Mouse (Mus musculus): Measurements from ENCODE around the gene Il27. TPM values are rescaled to one million over a fixed set of nuclear protein-coding genes. Genes with fewer than 3 reads are reported as not detected.

Il27 gene
- polyA plus RNA-seq, 1 experiment from 2014 or later, result not detected

DNA sequence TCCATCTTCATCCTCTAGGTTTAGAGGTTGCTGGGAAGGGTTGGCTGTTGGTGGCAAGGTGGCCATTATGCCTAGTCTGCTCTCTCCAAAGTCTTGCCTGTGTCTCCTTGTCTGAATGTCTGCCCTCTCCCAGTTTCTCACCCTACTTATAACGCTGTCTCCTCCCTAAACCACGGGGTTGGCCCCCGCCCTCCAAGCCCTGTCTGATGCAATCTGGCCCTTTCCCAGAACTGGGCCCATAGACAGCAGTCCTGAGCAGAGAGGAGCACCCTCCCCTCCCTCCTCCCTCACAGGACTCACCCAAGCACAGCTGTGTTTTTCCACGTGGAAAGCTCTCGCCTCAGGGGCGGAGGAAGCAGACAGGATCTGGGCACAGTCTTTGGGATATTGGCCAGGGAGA lies 30.6 kb upstream of the Il27 start:
- Histone ChIP-seq H3K27me3 (replicated peaks) (no peaks in the 10 kb centered on the region), H3K4me1 (no peaks in the 10 kb centered on the region), H3K4me3 (no peak overlapping the region), H3K9ac (no peak overlapping the region), H3K4me2 (no peak overlapping the region), H3K27ac (no peak overlapping the region), H3K9me3 (no peaks in the 10 kb centered on the region), H3K36me3 (replicated peaks) (no peaks in the 10 kb centered on the region)
- no peak for ATAC-seq (replicated peaks)
- 63% methylated on average over 6 of the region's 6 CpGs for WGBS

DNA sequence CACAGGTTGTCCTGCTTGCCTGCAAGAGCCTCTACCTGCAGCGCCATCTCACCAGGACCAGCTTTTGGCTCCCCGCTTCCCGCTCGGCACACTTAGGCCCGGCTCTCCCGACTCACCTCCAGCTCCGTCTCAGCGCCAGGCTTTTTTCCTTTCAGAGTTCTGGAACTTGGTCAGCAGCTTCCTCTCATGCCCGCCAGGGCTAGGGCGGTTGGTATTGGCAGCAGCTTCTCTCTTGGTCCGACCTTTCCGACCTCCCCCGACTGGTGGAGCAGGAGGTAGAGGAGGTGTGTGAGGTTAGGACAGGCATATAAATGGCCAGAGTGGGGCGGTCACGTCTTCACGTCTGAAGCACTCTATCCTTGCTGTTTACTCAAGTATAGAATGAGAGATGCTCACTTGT lies 30.0 kb upstream of the Il27 start:
- Histone ChIP-seq H3K9ac (no peak overlapping the region), H3K36me3 (replicated peaks) (no peaks in the 10 kb centered on the region), H3K27me3 (replicated peaks) (no peaks in the 10 kb centered on the region), H3K27ac (no peak overlapping the region), H3K4me1 (no peaks in the 10 kb centered on the region), H3K4me2 (no peak overlapping the region), H3K4me3 (no peak overlapping the region), H3K9me3 (no peaks in the 10 kb centered on the region)
- 77% methylated on average over 16 of the region's 16 CpGs for WGBS
- no peak for ATAC-seq (replicated peaks)

DNA sequence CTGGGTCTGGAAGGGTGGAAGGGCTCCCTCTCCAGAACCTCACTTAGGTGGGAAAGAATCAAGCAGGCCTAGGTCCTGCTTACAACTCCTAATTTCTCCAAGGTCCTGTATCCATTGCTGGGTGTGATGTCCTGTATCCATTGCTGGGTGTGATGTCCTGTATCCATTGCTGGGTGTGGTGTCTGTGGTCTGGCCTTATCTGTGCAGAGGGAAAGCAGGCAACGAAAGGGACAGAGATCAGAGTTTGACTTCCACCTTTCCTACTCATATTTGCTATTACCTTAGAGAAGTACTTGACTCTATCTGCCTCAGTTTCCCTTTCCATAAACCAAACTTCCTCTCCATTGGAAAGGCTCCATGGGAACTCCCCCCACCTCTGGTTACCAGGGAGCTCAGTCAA lies 28.6 kb upstream of the Il27 start:
- Histone ChIP-seq H3K4me3 (no peak overlapping the region), H3K36me3 (replicated peaks) (no peaks in the 10 kb centered on the region), H3K9me3 (no peaks in the 10 kb centered on the region), H3K4me1 (no peaks in the 10 kb centered on the region), H3K27me3 (replicated peaks) (no peaks in the 10 kb centered on the region), H3K9ac (no peak overlapping the region), H3K27ac (no peak overlapping the region), H3K4me2 (no peak overlapping the region)
- no peak for ATAC-seq (replicated peaks)
- 81% methylated on average over 1 of the region's 1 CpGs for WGBS

DNA sequence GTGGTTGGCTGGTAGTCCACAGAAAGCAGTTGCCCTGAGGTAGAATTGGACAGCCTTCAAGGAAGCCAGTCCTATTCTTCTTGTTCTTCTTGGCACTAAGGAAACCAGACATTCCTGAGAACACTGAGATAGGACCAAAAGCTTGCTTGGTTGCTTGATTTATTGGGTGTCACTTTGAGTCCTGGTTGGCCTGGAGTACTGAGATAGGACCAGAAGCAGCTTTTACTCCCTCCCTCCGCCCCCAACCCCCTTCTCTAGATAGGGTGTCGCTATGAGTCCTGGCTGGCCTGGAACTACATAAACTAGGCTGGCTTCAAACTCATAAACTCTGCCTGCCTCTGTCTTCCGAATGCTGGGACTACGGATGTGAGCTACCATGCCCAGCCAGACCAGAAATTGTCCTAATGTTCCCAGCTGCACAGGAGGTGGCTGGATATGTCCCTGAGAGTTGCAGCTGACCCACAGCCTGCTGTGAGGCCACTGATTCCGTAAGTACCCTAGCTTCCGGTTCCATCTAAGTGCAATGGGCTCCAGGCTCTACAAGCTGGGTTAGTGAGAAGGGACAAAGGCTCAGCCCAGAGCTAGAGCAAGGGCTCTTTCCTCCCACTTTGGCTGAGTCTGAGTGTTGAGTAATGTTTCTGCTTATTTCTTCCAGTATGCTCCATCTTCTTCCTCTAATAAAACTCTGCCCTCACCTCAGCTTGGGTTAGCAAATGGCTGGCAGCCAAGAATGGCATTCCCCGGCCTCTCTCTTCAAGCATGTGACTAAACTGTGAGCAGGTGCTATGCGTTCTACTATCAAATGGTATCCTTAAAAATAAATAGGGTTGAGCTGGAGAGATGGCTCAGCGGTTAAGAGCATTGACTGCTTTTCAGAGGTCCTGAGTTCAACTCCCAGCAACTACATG lies 27.0 kb upstream of the Il27 start:
- no peaks in the 10 kb centered on the region for H3K9me3 ChIP-seq
- H3K36me3 ChIP-seq (replicated peaks), result no peaks in the 10 kb centered on the region
- no peaks in the 10 kb centered on the region for H3K4me1 ChIP-seq
- no peak overlapping the region for H3K27ac ChIP-seq
- H3K4me2 ChIP-seq, result no peak overlapping the region
- WGBS, result 89% methylated on average over 9 of the region's 9 CpGs
- ATAC-seq (replicated peaks), result no peak
- H3K4me3 ChIP-seq, result no peak overlapping the region
- H3K9ac ChIP-seq, result no peak overlapping the region
- H3K27me3 ChIP-seq (replicated peaks), result no peaks in the 10 kb centered on the region

DNA sequence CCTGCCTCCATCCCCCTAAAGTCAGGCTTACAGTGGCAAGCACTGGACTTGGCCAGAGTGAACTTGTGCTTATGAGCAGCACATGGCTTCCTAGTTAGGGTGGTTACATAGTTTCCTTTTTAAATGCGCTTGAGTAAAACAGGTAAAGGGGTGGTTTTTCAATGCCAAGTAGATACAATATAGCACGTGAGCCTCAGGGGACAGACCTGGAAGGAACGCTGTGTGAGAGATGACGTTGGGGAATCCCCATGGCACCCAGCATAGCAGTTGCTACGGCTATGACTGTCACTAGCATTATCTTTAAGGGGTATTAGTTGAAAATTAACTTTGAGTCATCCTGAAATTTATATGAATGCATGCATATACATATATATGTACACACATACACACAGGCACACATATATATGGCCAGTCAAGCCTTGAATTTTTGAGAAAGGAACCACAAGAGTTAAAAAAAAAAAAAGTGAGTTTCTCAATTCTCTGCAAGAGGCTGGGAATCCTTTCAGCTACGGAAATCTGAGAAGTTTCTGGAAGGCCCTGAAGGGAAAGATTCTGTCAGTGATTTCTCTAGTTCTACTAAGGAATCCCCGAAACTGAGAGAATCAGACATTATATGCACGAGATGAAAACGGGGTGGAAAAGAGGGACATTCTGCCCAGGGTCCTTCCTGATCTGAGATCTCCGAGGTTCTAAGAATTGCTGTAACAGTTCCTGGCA lies 25.0 kb upstream of the Il27 start:
- WGBS, result 81% methylated on average over 10 of the region's 10 CpGs
- H3K27ac ChIP-seq, result no peak overlapping the region
- no peaks in the 10 kb centered on the region for H3K36me3 ChIP-seq (replicated peaks)
- no peaks in the 10 kb centered on the region for H3K4me1 ChIP-seq
- no peak overlapping the region for H3K9ac ChIP-seq
- no peaks in the 10 kb centered on the region for H3K27me3 ChIP-seq (replicated peaks)
- no peaks in the 10 kb centered on the region for H3K9me3 ChIP-seq
- ATAC-seq (replicated peaks), result no peak
- H3K4me3 ChIP-seq, result no peak overlapping the region
- no peak overlapping the region for H3K4me2 ChIP-seq

DNA sequence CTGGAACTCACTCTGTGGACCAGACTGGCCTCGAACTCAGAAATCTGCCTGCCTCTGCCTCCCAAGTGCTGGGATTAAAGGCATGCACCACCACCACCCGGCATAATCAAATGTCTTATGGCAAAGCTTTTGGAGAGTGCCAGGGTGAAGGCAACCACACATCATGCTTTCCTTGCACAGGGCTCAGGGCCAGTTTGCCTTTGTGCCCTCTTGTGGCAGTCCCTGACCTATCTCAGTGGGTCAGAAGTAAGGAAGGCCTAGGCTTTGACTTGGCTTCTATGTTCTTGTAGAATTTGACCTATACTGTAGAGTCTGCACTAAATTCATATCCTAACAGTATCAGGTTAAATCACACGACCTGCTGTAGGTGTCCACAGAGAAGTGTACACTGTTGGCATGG lies 22.0 kb upstream of the Il27 start:
- Histone ChIP-seq H3K4me2 (no peak overlapping the region), H3K9ac (no peak overlapping the region), H3K4me3 (no peak overlapping the region), H3K4me1 (no peaks in the 10 kb centered on the region), H3K27me3 (replicated peaks) (no peaks in the 10 kb centered on the region), H3K36me3 (replicated peaks) (no peaks in the 10 kb centered on the region), H3K27ac (no peak overlapping the region), H3K9me3 (no peaks in the 10 kb centered on the region)
- 71% methylated on average over 3 of the region's 3 CpGs for WGBS
- ATAC-seq (replicated peaks), result no peak

DNA sequence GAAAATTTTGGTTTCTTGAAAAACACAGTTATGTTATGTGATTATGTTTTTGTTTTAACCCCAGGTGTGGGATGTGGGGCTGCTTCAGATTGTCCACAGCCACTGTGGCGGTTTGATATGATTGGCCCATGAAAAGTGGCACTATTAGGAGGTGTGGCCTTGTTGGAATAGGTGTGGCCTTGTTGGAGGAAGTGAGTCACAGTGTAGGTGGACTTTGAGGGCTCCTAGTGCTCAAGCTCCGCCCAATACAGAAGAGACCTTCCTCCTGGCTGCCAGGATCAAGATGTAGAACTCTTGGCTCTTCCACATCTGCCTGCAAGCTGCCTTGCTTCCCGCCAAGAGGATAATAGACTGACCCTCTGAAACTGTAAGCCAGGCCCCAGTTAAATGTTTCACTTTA lies 18.0 kb upstream of the Il27 start:
- Histone ChIP-seq H3K9me3 (no peaks in the 10 kb centered on the region), H3K4me3 (no peak overlapping the region), H3K36me3 (replicated peaks) (no peaks in the 10 kb centered on the region), H3K27ac (no peak overlapping the region), H3K27me3 (replicated peaks) (no peaks in the 10 kb centered on the region), H3K4me1 (no peaks in the 10 kb centered on the region), H3K4me2 (no peak overlapping the region), H3K9ac (no peak overlapping the region)
- 80% methylated on average over 3 of the region's 3 CpGs for WGBS
- ATAC-seq (replicated peaks), result no peak

DNA sequence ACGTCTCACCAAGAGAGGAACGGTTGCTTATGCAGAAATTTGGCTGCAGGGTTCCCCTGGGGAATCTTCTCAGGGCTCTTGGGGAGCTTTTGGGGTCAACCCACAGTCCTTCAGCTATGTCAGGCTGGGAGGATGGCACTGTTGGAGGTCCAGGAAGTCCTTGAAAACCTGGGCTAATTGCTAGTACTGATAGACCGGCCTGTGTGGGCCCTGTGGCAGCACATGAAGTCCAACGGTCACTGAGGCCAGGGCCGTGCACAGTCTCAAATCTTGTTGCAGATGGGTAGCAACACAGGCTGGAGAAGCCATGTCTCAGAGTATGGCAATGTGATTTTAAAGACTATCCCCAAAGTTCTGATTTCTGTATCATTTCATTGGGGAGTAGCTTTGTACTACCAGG lies 13.1 kb upstream of the Il27 start:
- Histone ChIP-seq H3K4me3 (no peak overlapping the region), H3K9ac (no peak overlapping the region), H3K27me3 (replicated peaks) (no peaks in the 10 kb centered on the region), H3K36me3 (replicated peaks) (no peaks in the 10 kb centered on the region), H3K4me1 (no peaks in the 10 kb centered on the region), H3K9me3 (no peaks in the 10 kb centered on the region), H3K4me2 (no peak overlapping the region), H3K27ac (no peak overlapping the region)
- no peak for ATAC-seq (replicated peaks)
- 75% methylated on average over 5 of the region's 5 CpGs for WGBS

DNA sequence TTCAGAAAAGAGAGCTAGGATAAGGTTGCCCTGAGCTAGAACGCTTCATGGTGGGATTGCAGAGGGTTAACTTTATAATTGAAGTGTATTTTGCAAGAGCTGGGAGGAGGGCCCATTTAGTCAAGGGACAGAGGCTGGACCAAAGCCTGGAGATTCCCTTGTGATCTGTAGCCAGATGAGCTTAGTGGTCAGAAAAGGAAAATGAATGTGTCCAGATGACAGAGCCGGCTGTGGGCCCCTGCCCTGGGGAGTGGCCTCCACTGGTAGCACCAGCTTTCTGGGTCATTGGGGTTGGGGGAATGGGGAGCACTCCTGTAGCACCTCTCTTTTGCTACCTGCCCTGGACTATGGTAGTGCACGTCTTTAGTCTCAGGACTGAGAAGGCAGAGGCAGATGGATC lies 12.3 kb upstream of the Il27 start:
- Histone ChIP-seq H3K27me3 (replicated peaks) (no peaks in the 10 kb centered on the region), H3K4me3 (no peak overlapping the region), H3K9ac (no peak overlapping the region), H3K27ac (no peak overlapping the region), H3K4me2 (no peak overlapping the region), H3K9me3 (no peaks in the 10 kb centered on the region), H3K36me3 (replicated peaks) (no peaks in the 10 kb centered on the region), H3K4me1 (no peaks in the 10 kb centered on the region)
- WGBS, result 80% methylated on average over 3 of the region's 3 CpGs
- no peak for ATAC-seq (replicated peaks)

DNA sequence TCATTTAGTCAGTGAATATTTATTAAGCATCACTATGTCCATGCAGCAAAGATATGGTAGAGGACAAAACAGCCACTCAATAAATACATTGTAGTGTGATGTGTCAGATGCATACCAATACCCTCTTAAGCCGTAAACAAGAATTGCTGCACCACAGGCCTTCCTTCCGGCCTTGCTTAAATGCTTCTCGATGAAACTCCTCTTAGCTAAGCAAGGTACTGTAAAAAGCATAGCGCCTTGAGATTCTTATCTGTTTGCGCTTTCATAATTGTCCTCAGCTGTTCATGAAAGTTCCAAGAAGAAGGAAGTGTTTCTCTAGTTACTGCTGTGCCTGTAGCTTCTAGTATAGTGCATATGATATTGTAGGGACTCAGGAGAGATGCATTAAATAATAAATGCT lies 11.9 kb upstream of the Il27 start:
- H3K27me3 ChIP-seq (replicated peaks), result no peaks in the 10 kb centered on the region
- no peaks in the 10 kb centered on the region for H3K4me1 ChIP-seq
- WGBS, result 90% methylated on average over 5 of the region's 5 CpGs
- no peak overlapping the region for H3K4me2 ChIP-seq
- no peak overlapping the region for H3K9ac ChIP-seq
- no peak overlapping the region for H3K27ac ChIP-seq
- no peaks in the 10 kb centered on the region for H3K36me3 ChIP-seq (replicated peaks)
- no peak for ATAC-seq (replicated peaks)
- no peaks in the 10 kb centered on the region for H3K9me3 ChIP-seq
- no peak overlapping the region for H3K4me3 ChIP-seq

DNA sequence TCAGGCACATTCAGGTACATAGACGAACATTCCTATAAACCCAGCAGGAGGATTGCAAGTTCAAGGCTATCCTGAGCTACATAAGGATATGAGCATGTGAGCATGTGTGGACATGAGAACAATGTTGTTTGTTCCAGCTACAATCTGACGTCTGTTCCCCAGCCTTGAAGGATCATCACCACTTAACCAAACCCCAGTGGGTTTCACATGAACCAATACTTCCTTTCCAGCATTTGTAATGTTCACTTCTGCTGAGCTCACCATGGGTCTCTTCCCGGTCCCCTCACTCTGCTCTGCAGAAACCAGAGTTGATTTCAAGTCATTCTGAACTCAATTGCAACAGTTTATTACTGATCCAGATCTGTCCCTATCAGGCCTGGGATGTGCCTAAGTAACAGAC lies 7.9 kb upstream of the Il27 start:
- Histone ChIP-seq H3K9me3 (no peaks in the 10 kb centered on the region), H3K4me1 (no peaks in the 10 kb centered on the region), H3K9ac (no peak overlapping the region), H3K27me3 (replicated peaks) (no peaks in the 10 kb centered on the region), H3K4me2 (no peak overlapping the region), H3K4me3 (no peak overlapping the region), H3K27ac (no peak overlapping the region), H3K36me3 (replicated peaks) (no peaks in the 10 kb centered on the region)
- no peak for ATAC-seq (replicated peaks)
- 90% methylated on average over 3 of the region's 3 CpGs for WGBS

DNA sequence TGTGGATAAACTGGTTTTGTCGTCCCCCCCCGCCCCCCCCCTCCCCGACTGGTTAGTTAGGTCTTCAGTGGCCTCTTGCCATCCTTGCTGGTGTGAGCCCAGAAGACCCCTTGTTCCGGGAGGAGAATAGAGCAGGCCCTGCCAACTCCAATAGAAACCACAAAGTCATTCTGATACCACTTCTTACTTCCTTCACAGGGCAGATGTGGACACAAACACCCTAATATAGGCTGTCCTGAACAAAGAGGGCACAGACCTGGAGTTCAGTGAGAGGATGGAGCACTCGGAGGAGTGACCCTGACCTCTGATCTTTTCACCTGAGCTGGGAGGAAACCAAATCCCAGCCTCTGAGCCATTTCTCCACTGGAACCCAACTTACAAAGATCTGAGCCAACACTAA lies 7.2 kb upstream of the Il27 start:
- Histone ChIP-seq H3K36me3 (replicated peaks) (no peaks in the 10 kb centered on the region), H3K4me2 (no peak overlapping the region), H3K9ac (no peak overlapping the region), H3K4me3 (no peak overlapping the region), H3K4me1 (no peaks in the 10 kb centered on the region), H3K9me3 (no peaks in the 10 kb centered on the region), H3K27ac (no peak overlapping the region), H3K27me3 (replicated peaks) (no peaks in the 10 kb centered on the region)
- no peak for ATAC-seq (replicated peaks)
- WGBS, result 42% methylated on average over 5 of the region's 5 CpGs

DNA sequence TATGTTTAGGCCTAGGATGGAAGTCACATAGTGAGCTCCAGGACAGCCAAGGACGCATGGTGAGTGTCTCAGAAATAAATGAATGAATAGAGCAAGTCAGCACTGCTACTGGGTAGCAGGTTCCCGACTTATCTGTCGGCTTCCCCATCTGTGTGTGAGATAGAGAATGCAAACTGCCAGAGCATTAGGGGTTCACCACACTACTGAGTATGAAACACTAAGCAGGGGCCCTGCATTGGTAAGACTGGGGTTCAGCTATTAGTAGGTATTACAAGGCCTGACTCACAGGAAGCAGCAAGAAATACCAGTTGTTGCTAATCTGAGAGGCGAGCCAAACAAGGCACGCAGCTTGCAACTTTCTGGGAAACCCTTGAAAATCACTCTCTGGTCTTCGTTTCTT lies 4.2 kb upstream of the Il27 start:
- ATAC-seq (replicated peaks), result no peak
- Histone ChIP-seq H3K27me3 (replicated peaks) (no peaks in the 10 kb centered on the region; the same call in 1 of the 2 replicates), H3K4me2 (no peak overlapping the region), H3K27ac (no peak overlapping the region), H3K9ac (no peak overlapping the region), H3K36me3 (replicated peaks) (no peaks in the 10 kb centered on the region), H3K4me3 (no peak overlapping the region), H3K9me3 (no peaks in the 10 kb centered on the region), H3K4me1 (no peaks in the 10 kb centered on the region)
- 87% methylated on average over 6 of the region's 6 CpGs for WGBS

Data from midbrain, embryonic 15.5 days (tissue).